Mouse (Mus musculus) hindbrain, embryonic 11.5 days (tissue): Measurements from ENCODE around the gene Gprc5a. TPM values are rescaled to one million over a fixed set of nuclear protein-coding genes. Genes with fewer than 3 reads are reported as not detected.

Experiments
- ATAC-seq: fragments of 200-750 bp; cut with Nextera tagmentation; 2 replicates; pipeline ENCODE4 v1.8.0; 2017; ENCODE audit warnings: mild to moderate bottlenecking, moderate TSS enrichment, moderate library complexity; ENCODE audit not compliant: low FRiP score
- DNase-seq: peaks from one replicate; pipeline ENCODE4 v3.0.0-alpha.2; 2015; ENCODE audit warnings: low spot score
- H3K27ac ChIP-seq: fragments of 300-500 bp; sonication (generic); 2 replicates; pipeline ENCODE4 v1.5.1; 2014; ENCODE audit warnings: mild to moderate bottlenecking, low read depth, low read length
- H3K27me3 ChIP-seq: fragments of 300-500 bp; sonication (generic); 2 replicates; pipeline ENCODE4 v1.6.1; 2014; ENCODE audit warnings: mild to moderate bottlenecking, low read length, moderate library complexity, mixed read lengths; ENCODE audit not compliant: control insufficient read depth, insufficient read depth
- H3K36me3 ChIP-seq: fragments of 300-500 bp; sonication (generic); 2 replicates; pipeline ENCODE4 v1.6.1; 2014; ENCODE audit warnings: mild to moderate bottlenecking, low read length, moderate library complexity, mixed read lengths; ENCODE audit not compliant: control insufficient read depth, insufficient read depth
- H3K4me1 ChIP-seq: fragments of 300-500 bp; sonication (generic); replicated peaks from 2 replicates; pipeline ENCODE4 v1.6.1; 2014; ENCODE audit warnings: low read length, mixed read lengths; ENCODE audit not compliant: control insufficient read depth, insufficient read depth
- H3K4me2 ChIP-seq: fragments of 300-500 bp; sonication (generic); replicated peaks from 2 replicates; pipeline ENCODE4 v1.6.1; 2014; ENCODE audit warnings: mild to moderate bottlenecking, low read depth, low read length
- H3K4me3 ChIP-seq: fragments of 300-500 bp; sonication (generic); 2 replicates; pipeline ENCODE4 v1.5.1; 2014; ENCODE audit warnings: low read depth, low read length
- H3K9ac ChIP-seq: fragments of 300-500 bp; sonication (generic); 2 replicates; pipeline ENCODE4 v1.6.1; 2014; ENCODE audit warnings: low read depth, low read length
- H3K9me3 ChIP-seq: fragments of 300-500 bp; sonication (generic); 2 replicates; pipeline ENCODE4 v1.6.1; 2016; ENCODE audit warnings: low read length; ENCODE audit not compliant: control insufficient read depth
- WGBS: fragments of 180-500 bp; shearing (Covaris S2); extraction: QIAGEN DNeasy Blood & Tissue Kit; methylation state at CpG from one replicate; pipeline ENCODE4 v1.1.7; 2014; 5-methylcytosine and 5-hydroxymethylcytosine counted together
- polyA plus RNA-seq: library from polyadenylated mRNA; unstranded; fragments of >200 nt; fragmentation: Nextera tagmentation; extraction: Ambion mirVana; gene quantifications from 2 replicates; pipeline ENCODE4 v1.2.1, GENCODE M21; 2014

Gene Gprc5a
- polyA plus RNA-seq, 1 experiment from 2014 or later, result 3.7 TPM

DNA sequence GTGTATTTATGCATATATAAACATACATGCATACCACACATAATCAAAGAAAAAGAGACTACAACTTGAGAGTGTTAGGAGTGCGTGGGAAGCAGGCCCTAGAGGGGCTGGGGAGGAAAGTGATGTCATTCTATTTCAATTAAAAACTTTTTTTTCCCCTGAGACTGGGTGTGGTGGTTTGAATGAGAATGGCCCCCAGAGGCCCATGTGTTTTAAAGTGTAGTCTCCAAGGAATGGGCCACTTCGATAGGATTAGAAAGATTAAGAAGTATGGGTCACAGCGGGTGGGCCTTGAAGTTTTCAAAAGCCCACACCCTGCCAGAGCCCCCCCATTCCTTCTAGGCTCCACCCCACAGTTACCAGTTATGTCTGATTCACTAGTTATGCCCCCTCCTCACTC, 26.8 kb upstream of the Gprc5a start:
- Histone ChIP-seq H3K36me3 (no peaks in the 10 kb centered on the region), H3K27ac (no peak overlapping the region), H3K9ac (no peak overlapping the region), H3K4me2 (no peak overlapping the region), H3K4me3 (no peak overlapping the region), H3K4me1 (no peaks in the 10 kb centered on the region), H3K27me3 (peaks cover 2% of the 10 kb centered on the region; the same call in 1 of the 2 replicates), H3K9me3 (no peaks in the 10 kb centered on the region)
- DNase-seq (no peak), ATAC-seq (no peak)
- WGBS, result 44% methylated on average over 3 of the region's 3 CpGs

DNA sequence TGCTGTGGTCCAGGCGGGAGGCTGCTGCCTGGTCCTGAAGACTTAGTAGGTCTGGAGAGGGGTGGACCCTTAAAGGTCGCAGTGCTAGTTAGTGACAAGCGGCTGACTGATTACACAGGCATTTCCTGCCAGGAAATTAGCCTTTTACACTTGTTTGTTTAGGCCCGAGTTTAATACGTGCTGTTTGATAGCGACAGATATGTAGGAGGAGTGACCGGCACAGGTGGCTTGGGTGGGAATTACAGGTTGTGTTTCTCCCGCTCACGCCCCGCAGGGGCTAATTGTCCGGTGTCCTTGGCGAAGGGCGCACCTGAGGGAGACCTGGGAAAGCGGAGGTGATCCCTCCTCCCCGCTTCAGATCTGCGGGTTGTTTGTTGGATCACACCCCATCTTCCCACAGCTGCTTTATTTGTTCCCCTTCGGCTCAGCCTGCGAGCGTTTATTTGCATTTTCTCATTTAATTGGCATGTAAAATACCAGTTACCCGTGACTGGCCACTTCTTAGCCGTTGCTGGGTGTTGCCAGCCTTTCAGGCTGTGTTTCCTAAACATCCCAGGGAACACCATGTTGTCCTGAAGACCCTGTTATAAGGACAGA, 25.1 kb upstream of the Gprc5a start:
- Histone ChIP-seq H3K4me2 (0 out of 2 replicates have a peak overlapping the region, but pooled peaks have one; percentile 21), H3K27me3 (peaks cover 2% of the 10 kb centered on the region; the same call in 1 of the 2 replicates), H3K27ac (no peak overlapping the region), H3K4me3 (0 out of 2 replicates have a peak overlapping the region, but pooled peaks have one; percentile 20), H3K4me1 (no peaks in the 10 kb centered on the region), H3K9ac (no peak overlapping the region), H3K9me3 (no peaks in the 10 kb centered on the region), H3K36me3 (no peaks in the 10 kb centered on the region)
- WGBS, result 5% methylated on average over 21 of the region's 21 CpGs
- DNase-seq (peak; percentile 9), ATAC-seq (no peak)

DNA sequence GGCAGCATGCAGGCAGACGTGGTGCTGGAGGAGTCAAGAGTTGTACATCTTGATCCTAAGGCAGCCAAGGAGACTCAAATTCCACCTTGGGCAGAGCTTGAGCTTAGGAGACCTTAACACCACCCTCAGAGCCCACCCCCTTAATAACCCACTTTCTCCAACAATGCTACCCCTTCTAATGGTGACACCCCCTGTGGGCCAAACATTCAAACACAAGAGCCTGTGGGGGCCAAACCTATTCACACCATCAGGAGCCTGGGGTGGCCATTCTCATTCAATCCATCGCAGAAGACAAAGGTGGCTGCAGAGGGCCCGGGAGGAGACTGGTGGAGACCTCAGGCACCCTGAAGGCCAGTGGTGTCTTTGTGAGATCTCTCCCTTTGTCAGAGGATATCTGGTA, 23.5 kb upstream of the Gprc5a start:
- Histone ChIP-seq H3K4me3 (no peak overlapping the region), H3K36me3 (no peaks in the 10 kb centered on the region), H3K4me2 (no peak overlapping the region), H3K27ac (no peak overlapping the region), H3K27me3 (peaks cover 2% of the 10 kb centered on the region; the same call in 1 of the 2 replicates), H3K9me3 (no peaks in the 10 kb centered on the region), H3K4me1 (no peaks in the 10 kb centered on the region), H3K9ac (no peak overlapping the region)
- ATAC-seq, result no peak
- 40% methylated on average over 3 of the region's 3 CpGs for WGBS
- DNase-seq, result no peak

DNA sequence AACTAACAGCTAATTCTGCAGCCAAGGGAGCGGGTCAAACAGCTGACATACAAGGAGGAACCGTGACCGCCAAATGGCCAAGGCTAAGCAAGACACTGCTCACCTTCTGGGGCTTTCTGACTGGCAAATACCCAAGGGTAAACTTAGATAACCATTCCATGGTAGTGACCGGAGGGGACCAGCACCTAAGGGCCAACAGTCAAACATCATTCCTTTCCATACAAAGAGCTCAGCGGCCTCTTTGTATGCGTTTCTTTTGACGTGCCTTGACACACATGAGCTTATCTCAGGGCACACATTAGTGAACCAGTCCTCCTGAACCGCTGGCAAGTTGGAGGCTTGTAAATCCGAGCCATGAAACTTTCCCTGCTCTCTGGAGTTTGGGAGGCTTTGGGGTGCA, 18.2 kb upstream of the Gprc5a start:
- 72% methylated on average over 9 of the region's 9 CpGs for WGBS

DNA sequence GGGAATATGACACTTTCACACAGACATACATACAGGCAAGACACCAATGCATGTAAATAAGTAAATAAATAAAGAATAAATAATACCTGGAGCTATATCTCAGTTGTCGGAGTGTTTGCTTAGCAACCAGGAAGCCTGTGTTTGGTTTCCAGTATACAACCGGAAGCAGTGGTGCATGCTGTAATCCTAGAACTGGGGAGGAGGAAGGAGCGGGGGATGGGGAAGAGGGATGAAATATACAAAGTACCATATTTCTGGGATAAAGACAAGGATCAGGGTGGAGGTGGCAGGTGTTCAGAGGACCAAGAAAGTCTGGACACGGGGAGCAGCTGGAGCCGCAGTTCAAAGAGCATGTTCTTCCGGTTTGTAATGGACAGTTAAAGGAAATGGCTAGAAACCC, 16.9 kb upstream of the Gprc5a start:
- DNase-seq (no peak), ATAC-seq (no peak)
- Histone ChIP-seq H3K9me3 (no peaks in the 10 kb centered on the region), H3K4me3 (no peak overlapping the region), H3K9ac (no peak overlapping the region), H3K27ac (no peak overlapping the region), H3K27me3 (no peaks in the 10 kb centered on the region), H3K4me2 (no peak overlapping the region), H3K4me1 (no peaks in the 10 kb centered on the region), H3K36me3 (no peaks in the 10 kb centered on the region)
- WGBS, result 82% methylated on average over 6 of the region's 6 CpGs

More for the DNA sequence above, 18.2 kb upstream of the Gprc5a start:
- Histone ChIP-seq H3K9me3 (no peaks in the 10 kb centered on the region), H3K4me1 (no peaks in the 10 kb centered on the region), H3K4me2 (no peak overlapping the region), H3K4me3 (no peak overlapping the region), H3K36me3 (no peaks in the 10 kb centered on the region), H3K27ac (no peak overlapping the region), H3K27me3 (no peaks in the 10 kb centered on the region), H3K9ac (no peak overlapping the region)
- no peak for ATAC-seq
- DNase-seq, result no peak

DNA sequence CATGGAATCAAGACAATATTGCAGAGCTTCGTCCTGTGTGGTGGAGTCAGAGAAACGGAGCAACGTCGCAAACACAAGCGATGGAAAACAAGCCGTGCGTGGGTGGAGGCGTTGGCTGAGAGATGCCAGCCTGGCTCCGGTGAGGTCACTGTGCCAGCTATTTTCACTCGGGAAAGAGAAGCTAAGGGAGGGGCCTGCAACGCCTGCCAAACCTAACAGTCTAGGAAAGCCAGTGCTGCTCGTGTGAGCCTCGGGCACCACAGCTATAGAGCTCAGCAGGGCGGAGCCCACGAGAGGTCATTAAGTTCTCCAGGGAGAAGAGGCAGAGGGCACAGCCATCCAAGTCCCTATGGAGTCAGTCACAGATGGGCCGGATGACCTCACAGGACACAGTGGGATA, 16.5 kb upstream of the Gprc5a start:
- Histone ChIP-seq H3K27me3 (no peaks in the 10 kb centered on the region), H3K4me3 (no peak overlapping the region), H3K4me1 (no peaks in the 10 kb centered on the region), H3K27ac (no peak overlapping the region), H3K9me3 (no peaks in the 10 kb centered on the region), H3K9ac (no peak overlapping the region), H3K36me3 (no peaks in the 10 kb centered on the region), H3K4me2 (no peak overlapping the region)
- ATAC-seq, result no peak
- WGBS, result 88% methylated on average over 16 of the region's 16 CpGs
- DNase-seq, result no peak

DNA sequence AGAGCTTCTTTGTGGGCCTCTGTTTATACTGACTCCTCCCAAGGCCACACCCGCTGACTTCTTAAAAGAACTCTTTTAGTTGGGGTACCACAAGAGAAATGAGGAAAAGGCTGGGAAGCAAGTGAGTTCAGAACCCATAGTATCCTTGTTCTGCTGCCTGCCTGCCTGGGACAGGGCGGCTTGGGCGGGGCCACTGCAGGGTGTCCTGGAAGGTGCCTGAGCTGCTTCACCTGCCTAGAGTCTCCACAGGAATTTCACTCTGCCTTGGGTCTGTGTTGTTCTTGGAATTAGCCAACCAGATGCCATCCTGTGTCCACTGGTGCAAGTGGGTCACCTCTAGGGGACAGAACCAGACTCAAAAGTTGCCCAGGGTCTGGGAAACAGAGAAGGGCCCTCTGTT, 11.7 kb upstream of the Gprc5a start:
- H3K4me1 ChIP-seq, result no peaks in the 10 kb centered on the region

DNA sequence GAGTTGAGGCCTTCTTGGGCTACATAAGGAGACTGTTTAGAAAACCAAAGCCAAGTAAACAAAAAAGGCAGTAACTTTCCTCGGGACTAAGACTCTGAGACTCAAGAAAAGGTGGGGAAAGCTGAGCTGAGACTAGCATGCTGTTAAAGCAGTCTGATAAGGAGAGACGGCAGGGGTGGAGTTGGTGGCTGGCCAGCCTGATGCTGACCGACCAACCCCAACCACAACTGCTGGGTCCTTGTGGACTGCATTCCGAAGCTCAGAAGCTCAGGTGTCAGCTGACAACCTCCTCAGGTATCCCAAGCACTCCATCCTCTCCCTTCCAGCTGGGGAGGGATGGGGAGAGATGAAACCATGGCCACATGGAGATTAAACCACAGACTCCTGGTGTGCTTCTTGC, 9.6 kb upstream of the Gprc5a start:
- WGBS, result 62% methylated on average over 4 of the region's 4 CpGs

More for the DNA sequence above, 11.7 kb upstream of the Gprc5a start:
- Histone ChIP-seq H3K9ac (no peak overlapping the region), H3K4me3 (no peak overlapping the region), H3K27me3 (no peaks in the 10 kb centered on the region), H3K9me3 (no peaks in the 10 kb centered on the region), H3K27ac (no peak overlapping the region), H3K4me2 (no peak overlapping the region), H3K36me3 (no peaks in the 10 kb centered on the region)
- DNase-seq (no peak), ATAC-seq (no peak)
- 62% methylated on average over 3 of the region's 3 CpGs for WGBS

DNA sequence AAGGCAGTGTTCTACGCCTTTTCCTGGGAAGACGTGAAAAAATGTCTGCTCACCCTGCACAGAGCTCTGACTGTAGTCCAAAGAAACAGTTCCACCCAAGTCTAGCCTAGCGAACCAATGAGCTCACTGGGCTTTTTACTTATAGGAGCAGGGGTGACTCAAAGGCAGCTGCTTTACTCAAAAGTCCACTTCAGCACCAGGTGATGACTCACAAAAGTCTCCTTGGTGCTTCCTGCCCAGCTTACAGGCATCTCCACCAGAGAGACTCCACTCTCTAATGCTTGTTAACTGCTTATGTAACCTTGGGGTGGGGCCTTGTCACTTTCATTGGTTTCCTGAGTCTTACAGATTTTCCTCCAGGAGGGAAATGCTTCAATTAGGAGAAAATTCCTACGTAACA, 4.7 kb upstream of the Gprc5a start:
- Histone ChIP-seq H3K9me3 (no peaks in the 10 kb centered on the region), H3K9ac (no peak overlapping the region), H3K36me3 (no peaks in the 10 kb centered on the region), H3K27me3 (peaks cover 7% of the 10 kb centered on the region), H3K4me3 (no peak overlapping the region), H3K27ac (no peak overlapping the region), H3K4me2 (no peak overlapping the region), H3K4me1 (0 out of 2 replicates have a peak, but pooled peaks cover 2% of the 10 kb centered on the region)
- no peak for ATAC-seq
- 97% methylated on average over 4 of the region's 4 CpGs for WGBS
- DNase-seq, result no peak

More for the DNA sequence above, 9.6 kb upstream of the Gprc5a start:
- no peaks in the 10 kb centered on the region for H3K4me1 ChIP-seq
- no peaks in the 10 kb centered on the region for H3K9me3 ChIP-seq
- H3K36me3 ChIP-seq, result no peaks in the 10 kb centered on the region
- H3K9ac ChIP-seq, result no peak overlapping the region
- no peak overlapping the region for H3K4me3 ChIP-seq
- H3K27me3 ChIP-seq, result no peaks in the 10 kb centered on the region
- H3K27ac ChIP-seq, result no peak overlapping the region
- no peak overlapping the region for H3K4me2 ChIP-seq
- no peak for DNase-seq
- no peak for ATAC-seq
